Mouse (Mus musculus): Measurements from ENCODE around the gene Zfp984. TPM values are rescaled to one million over a fixed set of nuclear protein-coding genes. Genes with fewer than 3 reads are reported as not detected.

Gene Zfp984
- polyA plus RNA-seq (2017; shearing (Covaris generic)), result 13.6 TPM

DNA sequence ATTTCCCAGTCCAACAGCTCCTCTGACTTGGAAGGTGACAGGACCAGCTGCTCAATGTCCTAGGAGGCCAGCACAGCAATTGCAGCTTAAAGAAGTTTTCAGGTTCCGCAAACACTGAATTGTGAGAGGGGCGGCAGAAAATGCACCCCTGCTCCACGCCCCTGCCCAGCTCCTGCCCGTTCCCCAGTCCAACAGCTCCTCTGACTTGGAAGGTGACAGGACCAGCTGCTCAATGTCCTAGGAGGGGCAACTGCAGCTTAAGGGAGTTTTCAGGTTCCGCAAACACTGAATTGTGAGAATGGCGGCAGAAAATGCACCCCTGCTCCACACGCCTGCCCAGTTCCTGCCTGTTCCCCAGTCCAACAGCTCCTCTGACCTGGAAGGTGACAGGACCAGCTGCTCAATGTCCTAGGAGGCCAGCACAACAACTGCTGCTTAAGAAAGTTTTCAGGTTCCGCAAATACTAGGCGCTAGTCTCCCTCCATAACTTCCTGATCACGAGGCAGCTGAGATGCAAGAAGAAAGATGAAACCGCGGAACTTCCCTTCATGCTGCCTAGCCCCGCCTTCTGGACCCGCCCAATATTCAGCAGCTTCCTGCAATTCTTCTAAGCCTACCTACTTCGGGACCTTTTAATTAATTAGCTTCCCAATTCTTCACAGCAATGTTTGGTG is at the start of gene Zfp984:
Gene Zfp984 (minus strand): TSS at position 497 of the 674 bp plus-strand sequence.

DNA sequence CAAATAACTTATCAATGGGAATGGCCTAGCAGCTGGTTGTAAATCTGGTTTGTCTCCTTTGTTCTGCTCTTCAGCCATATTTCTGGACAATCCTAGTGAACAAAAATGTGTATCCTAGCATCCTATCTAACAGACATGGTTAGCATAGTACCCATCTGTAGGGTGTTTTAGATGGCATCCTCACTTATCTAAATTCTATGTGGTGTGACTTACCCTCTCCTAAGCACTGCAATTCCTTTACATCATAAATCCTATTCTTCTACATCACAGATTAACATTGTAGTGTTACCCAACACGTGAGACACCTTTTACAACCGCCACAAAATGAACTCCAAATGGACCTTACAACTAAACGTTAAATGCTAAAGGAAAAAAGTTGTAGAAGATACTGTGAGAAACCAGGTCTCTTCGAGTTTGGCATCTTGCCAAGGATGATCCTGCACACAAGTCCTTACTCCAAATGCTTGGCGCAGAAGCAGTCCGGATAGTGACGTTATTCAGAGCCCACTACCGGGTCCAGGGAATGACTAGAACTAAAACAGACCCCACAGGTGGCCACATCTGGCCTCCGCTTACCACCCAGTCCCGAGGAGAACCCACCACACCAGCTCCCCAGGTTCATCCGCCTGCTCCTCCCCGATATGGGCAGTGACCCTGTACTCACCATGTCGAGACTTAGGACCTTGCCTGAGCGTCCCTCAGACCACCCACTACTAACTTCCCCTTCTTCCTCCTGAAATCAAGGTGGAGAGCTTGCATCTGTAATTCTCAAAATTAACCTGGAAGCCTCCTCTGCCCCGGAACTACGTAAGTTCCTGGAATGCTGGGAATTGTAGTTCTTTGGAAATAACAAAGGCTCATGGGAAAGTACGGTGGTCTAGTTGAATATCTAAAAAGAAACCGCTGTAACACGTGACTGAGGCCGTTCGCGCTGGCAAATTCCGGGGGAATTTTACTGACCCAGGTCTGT is 38.3 kb upstream of the Zfp984 start, which contains the start of gene Zfp933:
Gene Zfp933 (minus strand): TSS at position 753 of the 970 bp plus-strand sequence.

Other genes with a start within 250 kb of the Zfp984 start
- gene Zfp979, start 167.3 kb downstream of the Zfp984 start, polyA plus RNA-seq (2017; shearing (Covaris generic)), result 1.0 TPM
- gene Zfp534, start 107.2 kb downstream of the Zfp984 start, polyA plus RNA-seq (2017; shearing (Covaris generic)), result not detected
- 10.0 TPM for gene Zfp933, start 38.6 kb upstream of the Zfp984 start, polyA plus RNA-seq (2017; shearing (Covaris generic))
- 76.7 TPM for gene Miip, start 59.0 kb upstream of the Zfp984 start, polyA plus RNA-seq (2017; shearing (Covaris generic))
- gene Fv1, start 59.2 kb upstream of the Zfp984 start, polyA plus RNA-seq (2017; shearing (Covaris generic)), result 4.8 TPM
- gene Mfn2, start 94.9 kb upstream of the Zfp984 start, polyA plus RNA-seq (2017; shearing (Covaris generic)), result 31.8 TPM
- gene Plod1, start 127.0 kb upstream of the Zfp984 start, polyA plus RNA-seq (2017; shearing (Covaris generic)), result 3.9 TPM
- gene 2510039O18Rik, start 131.1 kb upstream of the Zfp984 start, polyA plus RNA-seq (2017; shearing (Covaris generic)), result 90.3 TPM
- not detected for gene Nppb, start 176.0 kb upstream of the Zfp984 start, polyA plus RNA-seq (2017; shearing (Covaris generic))
- gene Nppa, start 190.9 kb upstream of the Zfp984 start, polyA plus RNA-seq (2017; shearing (Covaris generic)), result not detected
- 6.4 TPM for gene Clcn6, start 229.0 kb upstream of the Zfp984 start, polyA plus RNA-seq (2017; shearing (Covaris generic))
- 20.9 TPM for gene Mthfr, start 229.3 kb upstream of the Zfp984 start, polyA plus RNA-seq (2017; shearing (Covaris generic))

Data from effector memory CD4-positive, alpha-beta T cell, adult 7 months (primary cell).